Mouse (Mus musculus): ENCODE measurements around the gene Igll1. TPM values are rescaled to one million over a fixed set of nuclear protein-coding genes. Genes with fewer than 3 reads are reported as not detected.

Gene Igll1
- polyA plus RNA-seq (2015; fragmentation: Nextera tagmentation; extraction: Ambion mirVana): 0.24 TPM in 1 of 2 replicates, not detected in the other

DNA sequence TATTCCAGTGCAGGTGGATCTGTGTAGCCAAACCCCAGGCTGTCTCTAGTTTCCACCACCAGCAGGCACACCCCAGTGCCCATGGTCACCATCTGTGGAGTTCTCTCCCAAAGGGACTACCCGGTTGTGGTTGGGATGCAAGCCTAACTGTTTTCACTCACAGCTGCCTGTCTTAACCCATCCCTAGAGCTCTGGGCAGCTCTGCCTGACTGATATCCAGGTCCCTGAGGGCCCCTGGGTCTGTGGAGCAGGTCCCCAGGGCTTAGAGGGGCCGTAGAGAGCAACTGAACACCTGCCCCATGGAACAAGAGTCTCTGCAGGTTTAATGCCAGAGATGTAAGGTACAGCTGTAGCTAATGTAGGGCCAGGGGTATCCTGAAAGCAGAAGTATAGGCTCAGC is at the start of gene Igll1:
Igll1 (minus strand) TSS at position 8 of the 400 bp plus-strand sequence.
- Histone ChIP-seq H3K9me3 (ENCODE audit: control insufficient read depth) (no peaks in the 10 kb centered on the region), H3K4me1 (replicated peaks; ENCODE audit: control insufficient read depth, insufficient read depth, low read length) (no peaks in the 10 kb centered on the region), H3K27me3 (replicated peaks; ENCODE audit: control insufficient read depth, insufficient read depth, low read length) (no peaks in the 10 kb centered on the region), H3K36me3 (ENCODE audit: control insufficient read depth, insufficient read depth) (no peaks in the 10 kb centered on the region), H3K4me2 (replicated peaks; ENCODE audit: low read depth) (no peak within 1 kb of the TSS), H3K4me3 (ENCODE audit: low read depth, low read length) (no peak within 1 kb of the TSS), H3K9ac (ENCODE audit: low read depth, low read length) (no peak within 1 kb of the TSS), H3K27ac (ENCODE audit: low read depth, low read length) (no peak within 1 kb of the TSS)
- no peak for TF ChIP-seq CTCF (IDR thresholded peaks at IDR 0.05; ENCODE audit: low read depth)
- ATAC-seq: no peak
- 66% methylated on average over 2 of the region's 2 CpGs for WGBS

DNA sequence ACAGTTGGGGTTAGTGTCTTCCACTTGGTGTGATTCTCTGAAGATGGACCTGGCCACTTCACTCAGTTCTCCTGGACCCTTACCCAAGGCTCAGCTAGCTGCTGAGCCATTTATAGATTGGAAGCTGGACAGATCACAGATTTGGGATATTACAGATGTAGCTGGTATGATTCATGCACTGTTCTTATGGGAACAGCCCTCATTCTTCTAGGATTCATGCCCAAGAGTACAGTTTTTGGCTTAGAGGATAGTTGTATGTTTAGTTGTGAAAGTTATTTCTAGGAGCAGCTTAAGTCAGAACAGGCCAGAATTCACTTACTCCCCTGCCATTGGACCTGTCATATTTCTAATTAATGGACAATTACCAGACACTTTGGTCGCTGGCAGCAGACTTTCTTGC is 49.7 kb upstream of the Igll1 start:
- Histone ChIP-seq H3K9me3 (ENCODE audit: control insufficient read depth) (no peaks in the 10 kb centered on the region), H3K27me3 (replicated peaks; ENCODE audit: control insufficient read depth, insufficient read depth, low read length) (no peaks in the 10 kb centered on the region), H3K4me3 (ENCODE audit: low read depth, low read length) (no peak overlapping the region), H3K36me3 (ENCODE audit: control insufficient read depth, insufficient read depth) (peaks cover 58% of the 10 kb centered on the region), H3K4me1 (replicated peaks; ENCODE audit: control insufficient read depth, insufficient read depth, low read length) (no peaks in the 10 kb centered on the region), H3K9ac (ENCODE audit: low read depth, low read length) (no peak overlapping the region), H3K27ac (ENCODE audit: low read depth, low read length) (no peak overlapping the region), H3K4me2 (replicated peaks; ENCODE audit: low read depth) (no peak overlapping the region)
- 83% methylated on average over 1 of the region's 1 CpGs for WGBS
- no peak for TF ChIP-seq CTCF (IDR thresholded peaks at IDR 0.05; ENCODE audit: low read depth)
- ATAC-seq: no peak

DNA sequence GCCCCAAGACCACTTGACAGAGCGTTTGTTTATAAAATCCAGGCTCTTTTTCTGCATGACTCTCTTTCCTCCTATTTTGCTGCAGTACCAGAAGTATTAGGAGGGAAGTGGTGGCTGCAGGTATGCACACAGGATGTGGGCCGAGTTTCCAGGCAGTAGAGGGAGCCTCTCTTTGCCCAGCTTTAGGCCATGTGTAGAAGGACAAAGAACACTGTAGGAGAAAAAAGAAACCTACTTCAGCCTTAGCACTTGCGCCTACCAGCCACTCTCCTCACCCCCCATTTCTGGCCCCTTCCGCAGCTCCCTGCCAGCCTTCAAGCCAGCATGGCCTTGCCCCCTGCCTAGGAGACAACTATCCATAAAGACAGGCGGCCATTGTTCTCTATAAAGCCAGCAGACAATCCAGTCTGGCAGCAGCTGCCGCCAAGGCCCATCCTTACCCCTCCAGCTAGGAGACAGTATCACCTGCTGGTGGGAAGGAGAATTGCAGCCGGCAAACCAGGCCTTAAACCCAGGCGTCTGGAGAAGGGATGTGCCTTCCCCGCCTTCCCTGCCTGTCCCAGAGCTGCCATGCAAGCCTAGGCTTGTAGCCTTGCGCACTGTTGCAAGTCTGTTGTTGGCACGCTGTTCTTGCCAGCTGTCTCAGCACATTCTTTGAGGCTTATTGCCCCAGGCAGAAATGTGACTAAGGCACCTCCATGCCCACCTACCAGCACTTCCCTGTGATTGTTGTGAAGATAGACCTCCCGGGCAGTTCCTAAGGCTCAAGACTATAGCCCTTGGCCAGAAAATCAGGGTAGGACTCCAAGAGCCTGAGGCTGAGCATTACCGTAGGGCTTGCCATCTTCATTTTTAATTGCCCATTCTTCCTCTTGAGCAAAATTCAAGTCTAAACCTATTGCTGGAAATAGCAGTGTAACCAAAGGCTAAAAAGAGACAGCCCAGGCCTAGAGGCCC is 48.1 kb upstream of the Igll1 start:
- H3K4me2 ChIP-seq (replicated peaks; ENCODE audit: low read depth): no peak overlapping the region
- H3K9me3 ChIP-seq (ENCODE audit: control insufficient read depth): no peaks in the 10 kb centered on the region
- no peak overlapping the region for H3K9ac ChIP-seq (ENCODE audit: low read depth, low read length)
- peaks cover 48% of the 10 kb centered on the region for H3K36me3 ChIP-seq (ENCODE audit: control insufficient read depth, insufficient read depth)
- H3K4me3 ChIP-seq (ENCODE audit: low read depth, low read length): no peak overlapping the region
- no peaks in the 10 kb centered on the region for H3K4me1 ChIP-seq (replicated peaks; ENCODE audit: control insufficient read depth, insufficient read depth, low read length)
- peak; percentile 87 for ATAC-seq
- TF ChIP-seq CTCF (IDR thresholded peaks at IDR 0.05; ENCODE audit: low read depth): peak; percentile 97
- WGBS: 43% methylated on average over 13 of the region's 13 CpGs
- peak overlapping the region; percentile 50; the same call in 1 of the 2 replicates for H3K27ac ChIP-seq (ENCODE audit: low read depth, low read length)
- no peaks in the 10 kb centered on the region for H3K27me3 ChIP-seq (replicated peaks; ENCODE audit: control insufficient read depth, insufficient read depth, low read length)

DNA sequence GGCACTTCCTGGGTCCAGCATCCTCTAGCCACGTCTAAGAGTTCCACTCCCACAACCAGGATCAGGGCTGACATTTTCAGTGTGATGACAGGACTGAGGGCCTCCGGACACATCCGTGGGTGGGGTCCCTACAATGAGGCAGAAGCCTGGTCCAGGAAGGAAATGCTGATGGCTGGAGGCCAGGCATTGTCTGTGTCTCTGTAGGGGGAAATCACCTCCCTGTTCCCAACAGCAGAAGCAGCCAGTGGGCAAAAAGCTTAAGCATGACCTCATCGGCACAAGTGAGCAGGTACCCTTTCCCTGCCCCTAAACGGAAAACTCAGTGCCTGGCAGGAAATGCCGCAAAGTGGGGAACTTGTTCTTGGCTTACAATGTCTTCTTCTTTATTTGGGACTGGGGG is 44.0 kb upstream of the Igll1 start:
- Histone ChIP-seq H3K4me1 (replicated peaks; ENCODE audit: control insufficient read depth, insufficient read depth, low read length) (no peaks in the 10 kb centered on the region), H3K4me2 (replicated peaks; ENCODE audit: low read depth) (no peak overlapping the region), H3K4me3 (ENCODE audit: low read depth, low read length) (no peak overlapping the region), H3K36me3 (ENCODE audit: control insufficient read depth, insufficient read depth) (peaks cover 44% of the 10 kb centered on the region; the same call in 1 of the 2 replicates), H3K27ac (ENCODE audit: low read depth, low read length) (0 out of 2 replicates have a peak overlapping the region, but pooled peaks have one; percentile 54), H3K9ac (ENCODE audit: low read depth, low read length) (no peak overlapping the region), H3K27me3 (replicated peaks; ENCODE audit: control insufficient read depth, insufficient read depth, low read length) (no peaks in the 10 kb centered on the region), H3K9me3 (ENCODE audit: control insufficient read depth) (no peaks in the 10 kb centered on the region)
- no peak for ATAC-seq
- TF ChIP-seq CTCF (IDR thresholded peaks at IDR 0.05; ENCODE audit: low read depth): no peak
- WGBS: 74% methylated on average over 6 of the region's 6 CpGs

DNA sequence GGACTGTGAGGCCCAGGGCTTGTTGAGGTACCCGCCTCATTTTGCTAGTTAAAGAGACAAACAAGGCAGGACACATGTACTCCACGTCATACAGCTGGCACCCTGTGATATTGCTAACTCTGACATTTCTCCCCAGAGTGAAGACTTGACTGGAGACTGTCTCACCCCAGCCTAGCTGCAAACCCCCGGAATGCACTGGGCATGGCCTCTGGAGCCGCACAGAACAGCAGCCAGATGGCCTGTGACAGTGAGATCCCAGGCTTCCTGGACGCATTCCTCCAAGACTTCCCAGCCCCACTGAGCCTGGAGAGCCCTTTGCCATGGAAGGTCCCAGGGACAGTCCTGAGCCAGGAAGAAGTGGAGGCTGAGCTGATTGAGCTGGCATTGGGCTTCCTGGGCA is 39.4 kb upstream of the Igll1 start:
- TF ChIP-seq CTCF (IDR thresholded peaks at IDR 0.05; ENCODE audit: low read depth): no peak
- H3K27ac ChIP-seq (ENCODE audit: low read depth, low read length): no peak overlapping the region; the same call in 1 of the 2 replicates
- no peak overlapping the region for H3K4me3 ChIP-seq (ENCODE audit: low read depth, low read length)
- H3K9ac ChIP-seq (ENCODE audit: low read depth, low read length): no peak overlapping the region
- no peak overlapping the region for H3K4me2 ChIP-seq (replicated peaks; ENCODE audit: low read depth)
- no peaks in the 10 kb centered on the region; the same call in 1 of the 2 replicates for H3K4me1 ChIP-seq (replicated peaks; ENCODE audit: control insufficient read depth, insufficient read depth, low read length)
- ATAC-seq: no peak
- 73% methylated on average over 5 of the region's 5 CpGs for WGBS
- peaks cover 26% of the 10 kb centered on the region; the same call in 1 of the 2 replicates for H3K36me3 ChIP-seq (ENCODE audit: control insufficient read depth, insufficient read depth)
- H3K9me3 ChIP-seq (ENCODE audit: control insufficient read depth): no peaks in the 10 kb centered on the region
- H3K27me3 ChIP-seq (replicated peaks; ENCODE audit: control insufficient read depth, insufficient read depth, low read length): no peaks in the 10 kb centered on the region

DNA sequence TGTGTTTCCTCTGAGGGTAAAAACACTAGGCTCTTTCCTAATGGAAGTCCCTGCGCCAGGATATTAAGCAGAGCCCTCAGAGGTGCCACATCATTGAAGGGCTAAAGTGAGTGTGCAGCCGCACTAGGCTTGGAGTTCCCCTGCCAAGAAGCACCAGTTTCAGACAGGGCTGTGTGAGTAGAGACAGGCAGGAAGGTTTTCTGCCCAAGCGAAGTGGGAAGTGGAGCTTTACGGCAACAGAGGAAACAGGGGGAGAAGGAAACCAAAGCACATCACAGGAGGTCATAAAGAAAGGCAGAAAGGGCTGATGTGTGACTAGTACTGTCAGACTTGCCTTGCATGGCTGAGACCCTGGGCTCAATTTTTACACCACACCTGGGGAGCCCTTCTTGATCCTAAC is 38.5 kb upstream of the Igll1 start:
- H3K9ac ChIP-seq (ENCODE audit: low read depth, low read length): no peak overlapping the region
- no peak overlapping the region for H3K27ac ChIP-seq (ENCODE audit: low read depth, low read length)
- H3K36me3 ChIP-seq (ENCODE audit: control insufficient read depth, insufficient read depth): peaks cover 26% of the 10 kb centered on the region; the same call in 1 of the 2 replicates
- H3K4me2 ChIP-seq (replicated peaks; ENCODE audit: low read depth): no peak overlapping the region
- H3K27me3 ChIP-seq (replicated peaks; ENCODE audit: control insufficient read depth, insufficient read depth, low read length): no peaks in the 10 kb centered on the region
- no peak overlapping the region for H3K4me3 ChIP-seq (ENCODE audit: low read depth, low read length)
- ATAC-seq: no peak
- 82% methylated on average over 4 of the region's 4 CpGs for WGBS
- TF ChIP-seq CTCF (IDR thresholded peaks at IDR 0.05; ENCODE audit: low read depth): no peak
- H3K9me3 ChIP-seq (ENCODE audit: control insufficient read depth): no peaks in the 10 kb centered on the region
- no peaks in the 10 kb centered on the region; the same call in none of the 2 replicates for H3K4me1 ChIP-seq (replicated peaks; ENCODE audit: control insufficient read depth, insufficient read depth, low read length)

Data from intestine, postnatal 0 days (tissue).